Mouse (Mus musculus) lung, embryonic 15.5 days (tissue): ENCODE results near the gene Slamf6. TPM values are rescaled to one million over a fixed set of nuclear protein-coding genes. Genes with fewer than 3 reads are reported as not detected.
A peak's percentile ranks its signal among the peaks of the same experiment; 100 is the strongest.

Experiments
- ATAC-seq: fragments of 200-750 bp; cut with Nextera tagmentation; 2 replicates; pipeline ENCODE4 v1.8.0; 2017; ENCODE audit warnings: moderate number of reproducible peaks, borderline replicate concordance; ENCODE audit not compliant: low FRiP score, low TSS enrichment; ENCODE audit errors: extremely low read depth
- H3K27ac ChIP-seq: fragments of 300-500 bp; sonication (generic); 2 replicates; pipeline ENCODE4 v1.5.1; 2015; ENCODE audit warnings: moderate library complexity, mild to moderate bottlenecking, inconsistent platforms
- H3K27me3 ChIP-seq: fragments of 300-500 bp; sonication (generic); 2 replicates; pipeline ENCODE4 v1.6.1; 2015; ENCODE audit warnings: inconsistent platforms
- H3K36me3 ChIP-seq: fragments of 300-500 bp; sonication (generic); 2 replicates; pipeline ENCODE4 v1.6.1; 2015; ENCODE audit warnings: inconsistent platforms
- H3K4me1 ChIP-seq: fragments of 300-500 bp; sonication (generic); 2 replicates; pipeline ENCODE4 v1.6.1; 2015; ENCODE audit warnings: inconsistent platforms
- H3K4me2 ChIP-seq: fragments of 300-500 bp; sonication (generic); 2 replicates; pipeline ENCODE4 v1.6.1; 2015; ENCODE audit warnings: inconsistent platforms, mild to moderate bottlenecking, moderate library complexity
- H3K4me3 ChIP-seq: fragments of 300-500 bp; sonication (generic); 2 replicates; pipeline ENCODE4 v1.5.1; 2015; ENCODE audit warnings: mild to moderate bottlenecking, inconsistent platforms
- H3K9ac ChIP-seq: fragments of 300-500 bp; sonication (generic); 2 replicates; pipeline ENCODE4 v1.6.1; 2015; ENCODE audit warnings: inconsistent platforms
- H3K9me3 ChIP-seq: fragments of 300-500 bp; sonication (generic); 2 replicates; pipeline ENCODE4 v1.6.1; 2016; ENCODE audit warnings: inconsistent platforms
- WGBS: fragments of 180-500 bp; shearing (Covaris S2); methylation state at CpG from one replicate; pipeline ENCODE4 v1.1.7; 2015; 5-methylcytosine and 5-hydroxymethylcytosine counted together
- polyA plus RNA-seq: library from polyadenylated mRNA; unstranded; fragments of >200 nt; fragmentation: Nextera tagmentation; extraction: Ambion mirVana; gene quantifications from 2 replicates; pipeline ENCODE4 v1.2.1, GENCODE M21; 2015

Gene Slamf6
- polyA plus RNA-seq, 1 experiment from 2014 or later, result 2.9 TPM

DNA sequence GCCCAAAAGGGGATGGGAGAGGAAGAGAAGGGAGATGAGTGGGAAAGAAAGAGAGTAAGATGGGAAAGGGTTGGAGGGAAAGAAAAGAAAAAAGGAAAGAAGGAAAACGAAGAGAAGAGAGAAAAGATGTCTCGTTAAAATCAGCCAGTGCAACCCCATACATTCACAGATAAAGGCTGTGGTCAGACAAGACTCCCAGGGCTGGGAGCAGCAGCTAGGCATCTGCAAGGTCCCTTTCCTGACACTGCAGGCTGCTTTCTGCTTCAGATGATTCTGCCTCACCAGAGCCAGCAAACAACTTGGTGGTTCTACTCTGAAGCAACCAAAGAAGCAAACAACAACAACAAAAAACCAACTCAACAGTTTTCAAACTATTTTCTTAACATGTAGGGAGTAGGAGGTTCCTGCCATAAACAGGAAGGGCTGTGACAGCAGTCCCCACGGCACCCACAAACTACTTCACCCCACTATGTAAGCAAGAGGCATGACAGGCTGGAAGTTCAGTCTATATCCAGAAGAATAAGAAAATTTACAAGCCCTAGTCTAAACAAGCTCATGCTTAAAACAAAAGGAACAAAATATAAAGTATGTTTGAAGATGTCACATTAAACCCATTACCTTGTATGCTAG is 66.2 kb downstream of the Slamf6 start:
- Histone ChIP-seq H3K9me3 (no peaks in the 10 kb centered on the region), H3K4me3 (no peak overlapping the region), H3K27ac (no peak overlapping the region), H3K4me1 (no peaks in the 10 kb centered on the region), H3K36me3 (no peaks in the 10 kb centered on the region), H3K9ac (no peak overlapping the region), H3K27me3 (no peaks in the 10 kb centered on the region), H3K4me2 (no peak overlapping the region)
- no peak for ATAC-seq
- 64% methylated on average over 3 of the region's 3 CpGs for WGBS

DNA sequence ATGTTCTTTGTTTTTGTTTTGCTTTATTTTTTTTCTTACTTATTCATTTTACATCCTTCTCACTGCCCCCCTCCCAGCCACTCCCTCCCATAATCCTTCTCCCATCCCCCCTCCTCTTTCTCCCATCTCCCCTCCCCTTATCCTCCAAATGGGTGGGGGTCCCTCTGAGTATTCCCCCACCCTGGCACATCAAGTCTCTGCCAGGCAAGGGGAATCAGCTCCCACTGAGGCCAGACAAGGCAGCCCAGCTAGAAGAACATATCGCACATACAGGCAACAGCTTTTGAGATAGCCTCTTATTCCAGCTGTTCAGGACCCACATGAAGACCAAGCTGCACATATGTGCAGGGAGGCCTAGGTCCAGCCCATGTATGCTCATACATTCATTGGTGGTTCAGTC is 66.8 kb downstream of the Slamf6 start:
- WGBS, result 94% methylated on average over 1 of the region's 1 CpGs
- Histone ChIP-seq H3K9me3 (no peaks in the 10 kb centered on the region), H3K36me3 (no peaks in the 10 kb centered on the region), H3K4me2 (no peak overlapping the region), H3K9ac (no peak overlapping the region), H3K27me3 (no peaks in the 10 kb centered on the region), H3K4me3 (no peak overlapping the region), H3K27ac (no peak overlapping the region), H3K4me1 (no peaks in the 10 kb centered on the region)
- no peak for ATAC-seq

DNA sequence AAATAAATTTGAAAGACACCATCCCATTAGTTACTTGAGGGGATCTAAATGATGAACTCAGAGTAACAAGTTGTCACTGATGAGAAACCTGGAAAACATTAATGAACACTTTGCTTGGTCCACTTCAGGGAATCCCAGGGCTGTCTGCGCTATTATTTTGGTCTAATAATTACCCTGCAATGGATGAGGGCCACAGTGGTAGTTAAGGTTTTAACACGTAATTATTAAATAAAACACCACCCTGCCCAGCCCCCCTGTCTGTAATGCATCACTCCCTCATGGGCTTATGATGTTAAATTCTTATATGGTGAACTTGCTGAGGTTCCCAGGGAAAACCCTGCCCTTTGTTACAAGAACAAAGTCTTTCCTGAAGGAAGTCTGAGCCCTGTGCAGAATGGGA is 74.6 kb downstream of the Slamf6 start:
- Histone ChIP-seq H3K27ac (no peak overlapping the region), H3K27me3 (no peaks in the 10 kb centered on the region), H3K4me1 (no peaks in the 10 kb centered on the region), H3K9me3 (no peaks in the 10 kb centered on the region), H3K4me3 (no peak overlapping the region), H3K9ac (no peak overlapping the region), H3K4me2 (no peak overlapping the region), H3K36me3 (no peaks in the 10 kb centered on the region)
- no peak for ATAC-seq
- WGBS, result 78% methylated on average over 2 of the region's 2 CpGs

DNA sequence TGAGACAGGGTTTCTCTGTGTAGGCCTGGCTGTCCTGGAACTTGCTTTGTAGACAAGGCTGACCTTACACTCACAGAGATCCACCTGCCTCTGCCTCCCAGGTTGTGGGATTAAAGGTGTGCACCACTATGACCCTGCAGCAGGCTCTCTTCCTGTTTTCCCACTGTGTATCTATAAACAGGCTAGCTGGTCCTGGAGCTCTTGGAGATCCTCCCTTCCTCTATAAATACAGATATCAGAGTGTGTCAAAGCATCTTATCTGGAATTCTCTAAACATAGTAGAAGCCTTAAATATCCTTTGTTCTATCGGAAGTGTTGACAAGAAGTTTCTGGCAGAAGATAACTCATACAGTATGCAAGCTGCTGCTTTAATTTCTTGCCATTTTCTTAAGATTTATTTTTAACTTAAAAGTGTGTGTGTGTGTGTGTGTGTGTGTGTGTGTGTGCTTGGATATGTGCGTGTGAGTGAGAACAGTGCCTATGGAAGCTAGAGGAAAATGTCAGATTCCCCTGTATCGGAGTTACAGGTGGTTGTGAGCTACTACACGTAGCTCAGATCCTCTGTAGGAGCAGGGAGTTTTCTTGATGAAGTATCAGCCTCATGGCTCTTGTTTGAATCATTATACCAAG is 75.7 kb downstream of the Slamf6 start:
- no peak overlapping the region for H3K4me3 ChIP-seq
- no peak overlapping the region for H3K4me2 ChIP-seq
- no peak overlapping the region for H3K27ac ChIP-seq
- no peak for ATAC-seq
- no peaks in the 10 kb centered on the region for H3K36me3 ChIP-seq
- H3K4me1 ChIP-seq, result no peaks in the 10 kb centered on the region
- no peak overlapping the region for H3K9ac ChIP-seq
- H3K9me3 ChIP-seq, result no peaks in the 10 kb centered on the region
- H3K27me3 ChIP-seq, result no peaks in the 10 kb centered on the region
- WGBS, result 38% methylated on average over 4 of the region's 4 CpGs

DNA sequence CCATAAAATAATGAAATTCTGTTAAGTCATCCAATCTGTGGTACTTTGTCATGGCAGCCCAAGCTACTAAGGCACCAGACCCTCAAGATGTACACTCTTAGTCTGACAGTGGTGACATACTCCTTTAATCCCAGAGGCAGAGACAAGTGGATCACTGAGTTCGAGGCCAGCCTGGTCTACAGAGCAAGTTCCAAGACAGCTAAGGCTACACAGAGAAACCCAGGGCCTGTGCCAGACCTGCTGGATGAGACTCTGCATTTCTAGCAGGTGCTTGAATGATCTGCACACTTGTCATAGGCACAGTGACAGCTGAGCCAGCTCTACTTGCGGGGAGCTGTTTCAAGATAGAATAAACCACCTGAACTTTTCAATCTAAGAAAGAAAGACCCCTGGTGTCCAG is 77.2 kb downstream of the Slamf6 start:
- H3K4me3 ChIP-seq, result no peak overlapping the region
- no peaks in the 10 kb centered on the region for H3K9me3 ChIP-seq
- no peaks in the 10 kb centered on the region for H3K27me3 ChIP-seq
- H3K27ac ChIP-seq, result no peak overlapping the region
- no peaks in the 10 kb centered on the region for H3K4me1 ChIP-seq
- H3K4me2 ChIP-seq, result no peak overlapping the region
- H3K36me3 ChIP-seq, result no peaks in the 10 kb centered on the region
- 81% methylated on average over 2 of the region's 2 CpGs for WGBS
- H3K9ac ChIP-seq, result no peak overlapping the region
- no peak for ATAC-seq

DNA sequence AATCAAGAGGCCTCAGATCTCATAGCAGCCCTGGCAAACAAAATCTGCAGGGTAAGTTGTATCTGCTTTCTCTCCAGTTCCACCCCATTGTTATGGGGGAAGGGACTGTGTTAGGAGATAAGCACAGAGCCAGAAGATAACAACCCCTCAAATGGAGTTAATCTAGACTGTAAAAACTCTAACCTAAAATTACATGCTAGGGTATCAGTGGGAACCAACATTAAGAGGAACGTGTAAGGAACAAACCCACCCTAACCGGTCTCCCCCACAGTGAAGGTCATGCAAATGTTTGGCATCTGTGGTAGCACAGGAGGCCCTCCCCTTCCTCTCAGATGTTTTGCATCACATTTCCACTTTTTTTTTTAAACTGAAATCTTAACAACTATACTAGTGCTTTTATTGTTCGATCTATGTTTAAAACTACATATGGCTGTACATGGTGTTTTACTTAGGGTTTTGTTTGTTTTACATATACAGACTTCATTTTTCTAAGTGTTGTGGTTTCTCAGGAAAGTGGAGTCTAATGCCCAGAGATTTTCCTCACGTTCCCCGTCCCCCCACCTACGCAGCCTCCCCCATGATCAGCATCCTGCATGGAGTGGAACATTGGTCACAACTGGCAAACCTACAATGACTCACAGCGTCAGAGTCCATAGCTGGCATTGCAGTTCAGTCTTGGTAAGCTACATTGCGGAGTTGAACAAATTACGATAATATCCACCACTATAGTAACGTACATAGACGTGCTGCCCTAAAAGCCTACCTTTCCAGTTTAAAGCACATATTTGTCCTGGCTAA is 77.8 kb downstream of the Slamf6 start:
- H3K4me2 ChIP-seq, result no peak overlapping the region
- H3K27ac ChIP-seq, result no peak overlapping the region
- H3K9ac ChIP-seq, result no peak overlapping the region
- no peaks in the 10 kb centered on the region for H3K4me1 ChIP-seq
- H3K27me3 ChIP-seq, result no peaks in the 10 kb centered on the region
- no peaks in the 10 kb centered on the region for H3K36me3 ChIP-seq
- H3K9me3 ChIP-seq, result no peaks in the 10 kb centered on the region
- WGBS, result 68% methylated on average over 11 of the region's 11 CpGs
- no peak overlapping the region for H3K4me3 ChIP-seq
- ATAC-seq, result no peak

DNA sequence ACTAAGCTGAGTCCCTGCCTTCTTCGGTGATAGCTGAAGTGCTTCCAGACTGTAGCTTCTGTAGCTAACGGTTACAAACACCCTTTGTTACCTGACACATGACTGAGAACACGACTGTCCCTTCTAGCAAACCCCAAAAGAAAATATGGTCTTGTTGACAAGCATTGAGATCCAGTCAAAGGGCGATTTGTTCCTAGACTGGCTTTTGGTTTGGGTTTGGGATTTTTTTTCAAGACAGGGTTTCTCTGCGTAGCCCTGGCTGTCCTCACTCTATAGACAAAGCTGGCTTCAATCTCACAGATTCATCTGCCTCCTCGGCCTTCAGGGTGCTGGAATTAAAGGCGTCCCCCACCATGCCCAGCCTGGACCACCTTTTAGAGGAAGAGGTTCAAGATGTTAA is 79.4 kb downstream of the Slamf6 start:
- no peak for ATAC-seq
- WGBS, result 74% methylated on average over 7 of the region's 7 CpGs

DNA sequence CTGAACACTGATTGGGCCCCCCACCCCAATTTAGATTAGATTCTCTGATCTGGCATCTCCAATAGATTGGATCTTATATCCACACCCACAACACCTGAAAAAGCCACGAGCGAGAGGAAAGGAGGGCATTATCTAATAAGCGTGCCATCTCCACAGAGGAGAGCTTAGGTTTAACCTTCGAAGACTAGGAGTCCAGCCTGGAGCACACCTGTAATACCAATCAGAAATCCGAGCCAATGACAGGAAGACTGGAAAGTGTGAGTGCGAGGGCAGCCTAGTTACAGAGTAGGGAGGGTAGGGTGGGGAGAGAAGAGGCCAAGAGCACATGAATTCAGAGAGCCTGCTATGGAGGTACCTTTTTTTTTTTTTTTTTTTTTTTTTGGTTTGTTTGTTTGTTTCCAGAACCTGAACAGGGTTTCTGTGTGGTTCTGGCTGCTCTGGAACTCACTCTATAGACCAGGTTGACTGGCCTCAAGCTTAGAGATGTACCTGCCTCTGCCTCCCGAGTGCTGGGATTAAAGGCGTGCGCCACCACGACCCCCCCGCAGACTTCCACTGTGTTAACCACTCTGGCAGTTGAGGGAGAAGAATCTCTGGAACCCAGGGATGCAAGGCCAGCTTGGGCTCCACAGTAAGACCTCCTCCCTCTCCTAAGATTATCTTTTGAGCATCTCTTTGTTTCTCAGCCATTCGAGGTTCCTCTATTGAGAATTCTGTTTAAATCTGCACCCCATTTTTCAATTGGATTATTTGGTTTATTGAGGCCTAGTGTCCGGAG is 81.7 kb downstream of the Slamf6 start:
- Histone ChIP-seq H3K36me3 (peaks cover 8% of the 10 kb centered on the region), H3K9ac (no peak overlapping the region), H3K9me3 (no peaks in the 10 kb centered on the region), H3K4me2 (no peak overlapping the region), H3K27ac (no peak overlapping the region), H3K27me3 (no peaks in the 10 kb centered on the region), H3K4me3 (no peak overlapping the region), H3K4me1 (no peaks in the 10 kb centered on the region)
- no peak for ATAC-seq
- WGBS, result 91% methylated on average over 13 of the region's 13 CpGs

More for the DNA sequence above, 79.4 kb downstream of the Slamf6 start:
- Histone ChIP-seq H3K9ac (no peak overlapping the region), H3K4me2 (no peak overlapping the region), H3K9me3 (no peaks in the 10 kb centered on the region), H3K4me1 (no peaks in the 10 kb centered on the region), H3K4me3 (no peak overlapping the region), H3K27ac (no peak overlapping the region), H3K36me3 (no peaks in the 10 kb centered on the region), H3K27me3 (no peaks in the 10 kb centered on the region)

DNA sequence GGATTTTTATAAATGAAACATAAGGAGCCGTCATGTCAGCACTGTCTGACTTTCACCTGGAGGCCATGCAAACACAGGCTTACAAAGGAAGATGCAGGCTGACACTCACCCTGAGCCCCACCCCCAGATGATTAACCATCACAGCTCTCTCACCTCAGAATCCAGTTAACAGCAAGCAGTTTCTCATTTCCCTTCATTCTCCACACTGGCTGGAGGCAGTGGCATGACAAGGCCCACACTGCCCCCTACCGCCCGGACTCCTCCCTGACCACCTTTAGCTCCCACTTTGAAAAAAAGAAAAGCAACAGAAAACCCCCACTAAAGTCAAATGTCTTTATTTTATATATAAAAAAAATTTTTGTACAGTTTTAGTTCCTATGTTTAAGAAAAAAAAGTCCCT is 83.3 kb downstream of the Slamf6 start:
- no peak overlapping the region for H3K9ac ChIP-seq
- peak; percentile 46; the same call in 1 of the 2 replicates for ATAC-seq
- 49% methylated on average over 3 of the region's 3 CpGs for WGBS

DNA sequence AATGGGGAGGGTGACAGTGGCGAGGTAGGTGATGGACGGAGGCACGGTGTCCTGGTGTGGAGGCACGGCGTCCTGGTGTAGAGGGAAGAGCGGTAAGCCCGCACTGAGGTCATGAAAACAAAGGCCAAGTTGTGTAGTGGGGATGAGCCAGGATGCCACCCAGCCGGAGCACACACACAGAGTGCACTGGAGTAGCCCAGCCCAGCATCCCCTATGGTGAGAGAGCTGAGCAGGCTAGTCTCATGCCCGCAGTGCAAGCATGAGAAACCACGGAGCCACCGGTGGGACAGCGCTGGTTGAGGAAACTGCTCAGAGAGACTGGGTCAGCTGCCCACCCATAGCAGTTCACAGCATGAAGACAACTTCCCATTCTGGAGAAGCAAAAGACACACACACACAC is 84.3 kb downstream of the Slamf6 start:
- WGBS, result 70% methylated on average over 12 of the region's 12 CpGs
- H3K27ac ChIP-seq, result no peak overlapping the region
- H3K36me3 ChIP-seq, result peaks cover 32% of the 10 kb centered on the region

More for the DNA sequence above, 83.3 kb downstream of the Slamf6 start:
- Histone ChIP-seq H3K4me2 (no peak overlapping the region), H3K4me3 (no peak overlapping the region), H3K9me3 (no peaks in the 10 kb centered on the region), H3K36me3 (peaks cover 23% of the 10 kb centered on the region), H3K4me1 (no peaks in the 10 kb centered on the region), H3K27ac (no peak overlapping the region), H3K27me3 (no peaks in the 10 kb centered on the region)

More for the DNA sequence above, 84.3 kb downstream of the Slamf6 start:
- H3K27me3 ChIP-seq, result no peaks in the 10 kb centered on the region
- no peak overlapping the region for H3K4me2 ChIP-seq
- no peaks in the 10 kb centered on the region for H3K4me1 ChIP-seq
- H3K4me3 ChIP-seq, result no peak overlapping the region
- H3K9me3 ChIP-seq, result no peaks in the 10 kb centered on the region
- no peak overlapping the region for H3K9ac ChIP-seq
- no peak for ATAC-seq
